Mouse (Mus musculus) frontal cortex, postnatal 10 days (tissue): ENCODE data around the gene Mettl25.

Experiments
- DNase-seq, 2 experiments: peaks; one replicate each; pipeline ENCODE4 v3.0.0; 2022; ENCODE audit warnings: low spot score in 2 of 2, mixed read lengths in 1 of 2

Mettl25 gene

GRCm38 (mm10) chr10:105840928-105841888 lies at the start of gene Mettl25, which contains the start of gene Ccdc59:
Mettl25 (minus strand) TSS chr10:105841380.
Ccdc59 (plus strand) TSS chr10:105841067.
- peak; percentile 93 to 97 for DNase-seq

GRCm38 (mm10) chr10:105867312-105867711 lies 26.1 kb upstream of the Mettl25 start:
- no peak for DNase-seq

GRCm38 (mm10) chr10:105851136-105851535 lies 10.0 kb upstream of the Mettl25 start:
- no peak for DNase-seq

- no peak for DNase-seq
These were observed 9.1 kb upstream of the Mettl25 start for GRCm38 (mm10) chr10:105850286-105850685.

GRCm38 (mm10) chr10:105842574-105842973 lies 1.4 kb upstream of the Mettl25 start:
- DNase-seq, result no peak

GRCm38 (mm10) chr10:105834627-105835228 lies 6.5 kb downstream of the Mettl25 start:
- DNase-seq, result no peak

GRCm38 (mm10) chr10:105806259-105807010 lies 34.7 kb downstream of the Mettl25 start:
- no peak for DNase-seq

GRCm38 (mm10) chr10:105803461-105803860 lies 37.7 kb downstream of the Mettl25 start:
- DNase-seq, result no peak

- no peak for DNase-seq
These were observed 39.0 kb downstream of the Mettl25 start for GRCm38 (mm10) chr10:105802132-105802531.

- no peak for DNase-seq
These were observed 40.0 kb downstream of the Mettl25 start for GRCm38 (mm10) chr10:105801147-105801546.

- no peak for DNase-seq
These were observed 43.8 kb downstream of the Mettl25 start for GRCm38 (mm10) chr10:105797250-105797924.

- DNase-seq, result no peak
These were observed 47.2 kb downstream of the Mettl25 start for GRCm38 (mm10) chr10:105793776-105794552.

GRCm38 (mm10) chr10:105788744-105789486 lies 52.3 kb downstream of the Mettl25 start:
- peak; percentile 57 to 80 for DNase-seq

GRCm38 (mm10) chr10:105783766-105784165 lies 57.4 kb downstream of the Mettl25 start:
- DNase-seq, result peak in 1 of 2 experiments; percentile 14

- peak; percentile 53 to 76 for DNase-seq
These were observed 66.8 kb downstream of the Mettl25 start for GRCm38 (mm10) chr10:105774382-105774781.

- no peak for DNase-seq
These were observed 68.3 kb downstream of the Mettl25 start for GRCm38 (mm10) chr10:105772821-105773302.

GRCm38 (mm10) chr10:105763959-105764358 lies 77.2 kb downstream of the Mettl25 start:
- DNase-seq, result no peak

GRCm38 (mm10) chr10:105760460-105760859 lies 80.7 kb downstream of the Mettl25 start:
- DNase-seq, result no peak

GRCm38 (mm10) chr10:105760046-105760445 lies 81.1 kb downstream of the Mettl25 start:
- DNase-seq, result no peak
